Mouse (Mus musculus) E14TG2a.4 (cell line): ENCODE data around the gene Epb41l5.

Experiments used
- CTCF ChIP-seq: conservative IDR thresholded peaks from 2 replicates; pipeline ENCODE4 v1.5.1; 2014; ENCODE audit warnings: low read length
- NANOG ChIP-seq: IDR thresholded peaks from 2 replicates; pipeline ENCODE4 v1.6.1; 2014; ENCODE audit warnings: borderline replicate concordance, low read length, mixed read lengths

GRCm38 (mm10) chr1:119518786-119519185, 130.0 kb downstream of the Epb41l5 start:
- TF ChIP-seq CTCF (no peak), NANOG (no peak)
